Mouse (Mus musculus): ENCODE measurements at regions not wholly inside any gene's neighbourhood (a gene's known extent, or its start where the extent isn't known, plus 50 kb on each side); places are given as distances from the start of the nearest gene placed in this dataset.

DNA sequence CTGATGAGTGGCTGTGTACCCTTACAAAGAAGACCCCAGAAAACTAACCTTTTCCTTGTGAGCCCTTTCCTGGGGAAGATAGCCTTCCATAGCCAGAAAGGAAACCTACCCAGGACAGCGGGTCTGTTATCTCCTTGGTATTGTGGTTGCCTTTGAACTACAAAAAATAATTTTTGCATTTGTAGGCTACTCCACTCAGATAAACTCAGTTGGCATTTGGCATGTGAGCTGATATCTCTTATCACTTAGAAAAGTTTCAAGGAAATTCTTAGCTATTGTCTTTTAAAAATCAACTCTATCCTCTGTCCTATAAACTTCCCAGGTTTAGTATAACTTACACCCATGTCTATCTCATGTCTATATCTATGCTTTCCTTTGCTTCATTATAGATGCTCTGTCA, 154.0 kb downstream of the Wdr20rt start:
- TF ChIP-seq CTCF (IDR thresholded peaks at IDR 0.05; ENCODE audit: borderline replicate concordance, extremely low read depth, insufficient read depth, insufficient read length), result no peak
- no peak for TF ChIP-seq POLR2A (IDR thresholded peaks at IDR 0.05; ENCODE audit: borderline replicate concordance, extremely low read depth, insufficient read depth, insufficient read length, poor library complexity, severe bottlenecking)
